Mouse (Mus musculus): Measurements from ENCODE around the gene Anln. TPM values are rescaled to one million over a fixed set of nuclear protein-coding genes. Genes with fewer than 3 reads are reported as not detected.

Anln gene
- 0.91 TPM for total RNA-seq (2023)

DNA sequence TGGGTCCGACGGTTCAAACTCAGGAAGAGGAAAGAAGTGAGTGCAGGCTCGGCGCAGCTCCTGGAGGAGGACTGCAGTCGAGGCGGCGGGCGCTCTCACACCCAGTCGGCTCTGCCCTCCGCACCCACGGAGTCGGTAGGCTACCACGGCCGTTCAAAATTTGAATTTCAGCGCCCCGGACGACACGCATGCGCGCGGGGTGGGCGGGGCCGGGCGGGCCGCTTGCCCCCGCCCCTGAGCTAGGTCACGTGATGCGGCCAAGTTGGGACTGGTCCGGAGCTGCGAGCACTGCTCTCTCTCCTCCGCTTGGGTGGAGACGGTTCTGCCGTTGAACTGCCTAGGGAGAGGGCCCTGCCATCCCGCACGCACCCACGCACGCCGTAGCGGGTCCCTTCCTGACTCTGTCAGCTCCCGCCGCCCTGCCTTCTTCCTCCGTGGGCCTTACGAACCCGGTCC is at the start of gene Anln:
Gene Anln, minus strand, starts transcription at position 168 of the 456 bp plus-strand sequence.

DNA sequence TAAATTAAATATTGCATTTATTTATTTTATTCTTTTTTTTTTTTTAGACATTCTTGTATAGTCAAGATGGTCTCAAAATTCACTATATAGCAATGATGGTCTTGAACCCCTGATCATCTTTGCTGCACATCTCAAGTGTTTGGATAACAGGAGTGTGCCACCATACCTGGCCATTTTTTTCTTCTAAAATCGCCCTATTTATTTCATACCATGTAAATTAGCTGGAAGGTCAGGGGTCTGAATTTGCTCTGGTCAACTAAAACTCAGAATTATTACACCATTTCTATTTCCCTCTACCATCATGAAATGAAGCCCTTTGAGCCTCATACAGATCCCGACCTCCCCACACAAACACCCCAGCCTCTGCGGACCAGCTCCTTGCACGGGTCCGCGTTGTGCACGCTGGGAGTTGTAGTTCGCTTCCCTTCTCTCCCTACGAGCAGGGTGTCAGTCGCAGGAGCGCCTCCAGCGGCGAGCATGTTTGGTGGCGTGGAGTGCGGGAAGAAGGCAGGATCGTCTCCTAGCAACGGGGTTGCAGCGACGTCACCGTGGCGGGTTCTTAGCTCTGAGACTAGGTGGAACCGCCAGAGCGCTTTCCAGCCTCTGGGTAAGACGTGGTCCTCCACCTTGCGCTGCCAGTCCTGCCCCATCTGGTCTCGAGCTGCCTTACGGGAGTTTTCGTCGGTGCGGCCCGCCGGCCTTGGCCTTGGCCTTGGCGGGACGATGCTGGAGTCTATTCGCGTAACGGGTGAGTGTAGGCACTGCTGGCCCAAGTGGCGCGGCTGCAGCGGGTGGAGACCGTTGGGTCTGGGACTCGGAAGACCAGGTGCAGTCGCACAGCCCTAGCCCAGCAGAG is 22.2 kb upstream of the Anln start, which contains the start of gene 9530077C05Rik:
Gene 9530077C05Rik, plus strand, starts transcription at position 512 of the 856 bp plus-strand sequence.

DNA sequence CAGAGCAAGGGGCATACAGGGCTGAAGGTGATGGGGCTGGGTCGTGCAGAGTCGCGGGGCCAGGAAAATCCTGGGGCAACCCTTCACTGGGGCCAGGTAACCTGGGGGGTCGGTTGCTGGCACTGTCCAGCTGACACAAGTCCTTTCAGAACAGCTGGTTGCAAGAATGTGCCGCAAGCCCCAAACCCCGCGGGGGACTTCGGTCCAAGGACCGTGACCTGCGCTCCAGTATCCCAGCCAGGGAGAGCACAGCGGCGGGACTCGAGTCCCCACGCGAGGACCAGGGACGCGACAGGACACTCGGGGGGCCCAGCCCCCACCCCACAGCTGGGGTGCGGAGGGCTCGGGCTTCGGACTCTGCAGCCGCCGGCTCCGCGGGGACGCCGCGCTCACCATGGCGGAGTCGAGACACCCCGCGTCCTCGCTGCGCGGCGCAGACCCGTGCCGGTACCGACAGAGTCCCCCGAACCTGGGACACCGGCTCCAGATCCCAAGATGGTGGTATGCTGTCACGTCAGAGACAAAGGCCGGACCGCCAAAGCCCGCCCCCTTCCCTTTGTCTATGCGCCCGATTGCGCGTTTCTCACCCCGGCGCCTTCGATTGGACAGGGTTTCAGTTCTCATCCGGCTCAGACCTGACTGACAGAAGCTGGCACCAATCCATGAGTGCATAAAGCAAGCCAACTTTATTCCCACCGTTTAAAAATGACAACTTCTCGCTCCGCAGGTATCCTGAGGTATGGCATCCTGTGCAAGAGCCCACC is 81.7 kb downstream of the Anln start, which contains the start of gene Zfp810:
Gene Zfp810, minus strand, starts transcription at position 493 of the 764 bp plus-strand sequence.

Other genes starting within 250 kb of the Anln start
- gene Pigyl, start 232.3 kb downstream of the Anln start, total RNA-seq (2023): 11.3 TPM
- not detected for gene Zfp872, start 201.1 kb downstream of the Anln start, total RNA-seq (2023)
- gene Zfp809, start 163.5 kb downstream of the Anln start, total RNA-seq (2023): 33.8 TPM
- gene Zfp599, start 129.3 kb downstream of the Anln start, total RNA-seq (2023): 3.0 TPM
- gene Zfp810, start 81.5 kb downstream of the Anln start, total RNA-seq (2023): 13.1 TPM
- 0.53 TPM for gene 9530077C05Rik, start 22.3 kb upstream of the Anln start, total RNA-seq (2023)
- not detected for gene Gm17545, start 65.1 kb upstream of the Anln start, total RNA-seq (2023)
- gene Rp9, start 80.6 kb upstream of the Anln start, total RNA-seq (2023): 87.3 TPM
- 42.1 TPM for gene Bbs9, start 86.5 kb upstream of the Anln start, total RNA-seq (2023)